Mouse (Mus musculus): ENCODE results near the gene Syt8.

The Syt8 gene

DNA sequence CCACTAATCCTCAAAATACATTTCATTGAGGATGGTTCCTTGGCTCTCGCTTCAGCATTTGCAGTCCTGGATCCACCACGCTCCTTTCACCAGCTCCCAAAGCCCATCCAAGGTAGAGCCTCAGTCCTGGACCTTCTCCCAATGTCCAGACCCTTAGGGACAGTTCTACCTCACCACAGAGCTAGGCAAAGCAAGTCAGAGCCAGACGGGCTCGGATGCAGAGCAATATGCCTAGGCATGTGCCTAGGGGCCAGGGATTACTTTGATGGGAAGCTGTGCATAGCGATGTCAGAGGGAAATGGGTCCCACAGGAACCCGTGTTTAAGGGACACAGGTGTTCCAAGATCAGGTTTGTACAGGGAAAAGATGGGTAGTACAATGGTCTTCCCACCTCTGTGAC lies 10.7 kb downstream of the Syt8 start:
- no peak for DNase-seq (ENCODE audit: low spot score)

DNA sequence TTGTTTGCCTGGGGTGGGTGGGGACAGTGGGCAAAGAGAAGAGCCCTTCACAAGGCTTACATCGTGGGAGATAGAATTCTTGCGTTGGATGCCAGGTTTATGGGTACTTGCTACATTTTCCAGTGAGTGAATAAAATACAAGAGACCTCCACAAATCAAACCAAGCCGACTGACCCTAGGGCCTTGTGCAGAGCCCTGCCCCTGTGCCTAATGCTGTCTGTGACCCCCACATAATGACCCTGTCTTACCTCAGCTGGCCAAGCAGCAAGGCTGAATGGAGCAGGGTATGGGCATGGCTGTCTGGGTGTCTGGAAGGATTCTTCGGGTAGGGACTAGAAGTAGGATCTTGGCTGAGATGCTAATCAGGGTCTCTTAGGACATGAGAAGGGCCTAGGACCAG lies 11.6 kb downstream of the Syt8 start:
- no peak for DNase-seq (ENCODE audit: low spot score)

DNA sequence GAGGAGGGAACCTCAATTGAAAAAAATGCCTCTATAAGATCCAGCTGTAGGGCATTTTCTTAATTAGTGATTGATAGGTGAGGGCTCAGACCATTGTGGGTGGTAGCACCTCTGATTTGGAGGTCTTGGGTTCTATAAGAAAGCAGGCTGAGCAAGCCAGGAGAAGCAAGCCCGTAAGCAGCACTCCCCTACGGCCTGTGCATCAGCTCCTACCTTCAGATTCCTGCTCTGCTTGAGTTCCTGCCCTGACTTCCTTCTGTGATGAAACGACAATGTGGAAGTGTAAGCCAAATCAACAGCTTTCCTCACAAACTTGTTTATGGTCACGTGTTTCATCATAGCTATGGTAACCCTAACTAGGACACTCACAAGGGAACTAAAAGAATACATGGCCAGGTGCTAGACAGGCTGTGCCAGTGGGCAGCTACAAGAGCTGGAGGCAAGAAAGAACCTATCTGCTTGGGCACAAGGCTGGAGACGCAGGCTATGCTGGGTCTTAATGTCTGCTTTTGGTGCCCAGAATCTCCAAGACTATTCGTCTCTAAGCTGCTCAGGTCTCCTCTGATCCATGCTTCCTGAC lies 14.5 kb downstream of the Syt8 start:
- DNase-seq (ENCODE audit: low spot score) = no peak

DNA sequence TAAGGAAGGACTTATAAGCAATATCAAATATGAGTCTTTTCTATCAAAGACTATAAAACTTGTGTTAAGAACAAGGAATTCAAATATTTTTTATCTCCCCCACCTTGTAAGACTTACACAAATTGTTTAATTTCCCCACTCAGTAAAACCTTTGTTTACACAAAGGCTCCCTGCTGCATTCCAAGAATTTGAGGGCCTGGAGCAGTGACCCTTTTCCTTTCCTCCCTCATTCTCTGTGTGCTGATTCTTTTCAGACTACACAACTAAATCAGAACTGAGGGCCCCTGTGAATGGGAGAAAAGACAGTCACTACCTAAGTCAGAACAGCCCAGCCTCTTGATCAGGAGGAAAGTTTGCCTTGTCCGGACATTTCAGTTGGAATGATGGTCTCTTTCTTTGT lies 20.1 kb downstream of the Syt8 start:
- DNase-seq (ENCODE audit: low spot score) = no peak

- DNase-seq (ENCODE audit: low spot score) = no peak
Measured at GRCm38 (mm10) chr7:142455251-142455650, 20.6 kb downstream of the Syt8 start.

GRCm38 (mm10) chr7:142456806-142457205 lies 22.2 kb downstream of the Syt8 start:
- no peak for DNase-seq (ENCODE audit: low spot score)

DNA sequence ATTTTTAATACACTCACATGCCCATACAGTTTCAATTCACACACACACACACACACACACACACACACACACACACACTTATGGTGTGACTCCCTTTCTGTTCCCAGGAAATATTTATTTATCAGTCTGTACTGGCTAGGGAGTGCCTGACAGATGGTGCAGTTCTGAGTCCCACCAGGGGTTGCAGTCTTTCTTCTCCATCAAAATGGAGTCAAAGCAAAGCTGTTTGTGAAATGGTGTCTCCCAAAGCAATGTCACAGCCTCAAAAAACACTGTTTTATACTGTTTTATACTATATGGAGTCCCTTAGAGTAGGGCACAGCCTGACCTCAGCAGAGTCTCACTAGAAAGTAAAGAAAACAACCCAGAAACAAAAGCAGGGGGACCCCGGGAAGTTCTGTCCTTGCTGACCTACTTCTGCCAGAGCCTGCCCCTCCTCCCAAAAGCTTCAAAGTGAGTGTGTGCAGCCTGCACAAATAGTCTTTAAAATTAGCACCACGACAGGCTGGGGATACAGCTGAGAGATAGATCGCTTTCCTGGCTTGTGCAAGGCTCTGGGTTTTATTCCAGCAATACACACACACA lies 22.7 kb downstream of the Syt8 start:
- no peak for DNase-seq (ENCODE audit: low spot score)

GRCm38 (mm10) chr7:142458026-142458425 lies 23.4 kb downstream of the Syt8 start:
- no peak for DNase-seq (ENCODE audit: low spot score)

DNA sequence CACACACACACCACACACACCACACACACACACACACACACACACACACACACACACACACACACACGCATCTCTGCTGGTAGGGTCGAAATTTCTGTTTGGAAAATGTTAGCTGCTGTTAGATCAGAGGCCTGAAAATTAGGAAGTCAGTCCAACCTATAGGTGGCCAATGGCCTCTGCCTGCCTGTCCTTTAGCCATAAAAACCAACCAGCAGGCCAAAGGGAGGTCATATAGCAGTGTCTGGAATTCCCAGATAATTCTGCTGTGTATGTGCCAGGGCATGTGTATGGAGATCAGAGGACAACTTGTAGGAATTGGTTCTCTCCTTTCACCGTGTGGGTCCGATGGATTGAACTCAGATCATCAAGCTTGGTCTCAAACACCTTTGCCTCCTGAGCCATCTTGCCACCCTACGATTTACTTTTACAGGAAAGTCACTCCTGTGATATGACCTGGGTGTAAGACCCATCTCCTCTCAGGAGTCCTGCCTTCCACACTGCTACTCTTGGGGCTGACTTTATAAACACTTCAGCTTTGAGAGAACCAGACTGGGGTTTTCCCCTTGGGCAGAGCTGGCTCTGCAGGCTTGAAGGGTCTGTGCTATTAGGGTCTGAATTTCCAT lies 24.1 kb downstream of the Syt8 start:
- DNase-seq (ENCODE audit: low spot score) = no peak

DNA sequence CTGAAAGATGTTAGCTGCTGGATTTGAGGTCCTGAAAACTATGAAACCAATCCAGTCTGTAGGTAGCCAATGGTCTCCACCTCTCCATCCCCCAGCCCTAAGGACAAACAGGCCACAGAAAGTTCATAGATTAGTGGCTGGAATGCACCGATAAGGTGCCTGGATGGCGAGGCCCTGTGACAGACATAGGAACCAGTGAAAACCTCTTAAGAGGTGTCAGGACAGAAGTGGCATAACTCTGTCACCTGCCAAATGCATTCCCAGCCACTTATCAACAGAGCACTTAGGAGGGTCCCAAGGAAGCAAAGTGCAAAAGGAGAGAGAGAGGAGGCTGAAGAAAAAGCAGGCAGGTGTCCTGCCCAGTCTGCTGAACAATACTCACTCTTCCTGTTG lies 24.6 kb downstream of the Syt8 start:
- no peak for DNase-seq (ENCODE audit: low spot score)

- no peak for DNase-seq (ENCODE audit: low spot score)
Measured at GRCm38 (mm10) chr7:142460636-142461077, 26.0 kb downstream of the Syt8 start, which contains the start of gene Lsp1. TSS of gene Lsp1 (plus strand) at chr7:142460809.

DNA sequence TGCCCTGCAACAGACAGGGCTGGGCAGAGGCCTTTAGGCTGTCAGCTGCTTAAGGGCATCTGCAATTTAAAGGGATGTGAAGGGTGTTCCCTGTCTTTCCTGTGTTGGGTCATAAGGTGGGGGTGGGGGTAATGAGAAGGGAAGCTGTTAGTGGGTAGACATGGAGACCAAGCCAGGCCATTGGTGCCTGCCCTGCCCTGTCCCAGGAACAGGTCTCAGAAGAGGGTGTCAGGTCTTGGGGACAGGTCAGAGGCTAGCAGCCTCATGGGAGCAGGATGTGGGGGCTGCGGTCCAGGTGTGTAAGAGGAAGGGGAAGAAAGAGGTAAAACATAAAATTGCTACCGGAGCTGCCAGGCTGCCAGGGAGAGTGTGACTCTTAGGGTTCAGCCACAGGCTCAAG lies 26.8 kb downstream of the Syt8 start:
- no peak for DNase-seq (ENCODE audit: low spot score)

GRCm38 (mm10) chr7:142462190-142462589 lies 27.5 kb downstream of the Syt8 start:
- no peak for DNase-seq (ENCODE audit: low spot score)

DNA sequence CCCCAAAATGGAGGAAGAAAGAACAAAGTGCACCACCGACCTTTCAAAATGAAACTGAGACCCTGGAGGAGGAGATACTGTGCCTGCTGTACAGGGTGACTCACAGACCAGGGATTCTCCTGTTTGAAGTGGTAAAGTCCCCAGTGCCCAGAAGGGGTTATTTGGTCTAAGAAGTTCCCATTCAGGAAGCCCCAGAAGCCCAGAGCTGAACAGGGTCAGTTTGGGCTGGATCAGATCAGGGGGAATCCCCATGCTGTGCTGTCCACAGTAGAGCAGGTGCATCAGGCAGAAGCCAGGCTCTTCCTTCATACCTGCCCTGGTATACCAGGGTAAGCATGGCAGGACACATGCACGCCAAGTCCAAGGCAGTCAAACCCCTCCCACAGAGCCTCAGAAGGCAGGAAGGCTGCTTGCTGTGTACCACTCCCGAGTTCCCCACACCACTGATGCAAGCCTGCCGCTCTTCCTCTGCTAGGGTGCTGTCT lies 28.0 kb downstream of the Syt8 start:
- no peak for DNase-seq (ENCODE audit: low spot score)

GRCm38 (mm10) chr7:142470171-142470691 lies 35.6 kb downstream of the Syt8 start:
- no peak for DNase-seq (ENCODE audit: low spot score)

GRCm38 (mm10) chr7:142470808-142471413 lies 36.3 kb downstream of the Syt8 start:
- DNase-seq (ENCODE audit: low spot score) = peak; percentile 75

DNA sequence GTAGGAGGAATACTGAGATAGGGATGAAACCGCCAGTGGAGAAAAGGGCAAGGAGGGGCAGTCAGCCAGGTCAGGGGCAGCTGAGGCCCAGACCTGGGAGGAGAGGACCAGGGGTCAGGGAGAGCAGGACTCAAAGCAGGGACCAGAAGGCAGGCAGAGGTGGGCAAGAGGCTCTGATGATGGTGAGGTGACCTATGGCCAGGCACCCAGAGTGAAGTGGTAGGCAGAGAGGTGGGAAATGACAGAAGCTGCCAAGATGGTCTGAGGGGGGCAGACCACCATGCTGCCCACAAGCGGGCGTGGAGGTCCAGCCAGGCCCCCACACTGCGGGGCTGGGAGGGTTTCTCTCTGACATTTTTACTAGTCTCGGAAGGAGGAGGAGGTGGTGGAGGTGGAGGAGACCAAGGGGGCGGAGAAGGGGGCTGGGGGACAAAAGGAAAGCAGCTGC lies 36.8 kb downstream of the Syt8 start:
- DNase-seq (ENCODE audit: low spot score) = no peak

GRCm38 (mm10) chr7:142471884-142472570 lies 37.4 kb downstream of the Syt8 start:
- no peak for DNase-seq (ENCODE audit: low spot score)

GRCm38 (mm10) chr7:142472936-142473335 lies 38.3 kb downstream of the Syt8 start:
- DNase-seq (ENCODE audit: low spot score) = no peak

DNA sequence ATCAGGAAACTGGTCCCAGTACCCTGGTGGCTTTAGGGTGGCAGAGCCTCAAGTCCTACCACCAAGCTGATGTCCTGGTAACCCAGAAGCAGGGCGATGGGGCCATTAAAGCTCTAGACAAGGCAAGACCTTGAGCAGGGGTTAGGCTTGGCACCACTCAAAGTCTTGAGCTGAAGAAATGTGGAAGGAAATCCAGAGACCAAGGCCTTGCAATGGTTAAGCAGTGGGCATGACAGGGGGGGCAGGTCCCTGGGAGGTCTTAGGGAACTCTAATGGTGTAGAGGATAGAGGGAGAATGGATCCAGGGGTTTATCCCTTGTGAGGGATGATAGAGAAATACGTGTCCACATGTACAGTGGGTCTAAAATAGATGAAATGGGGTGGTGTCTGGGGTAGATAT lies 38.8 kb downstream of the Syt8 start:
- no peak for DNase-seq (ENCODE audit: low spot score)

DNA sequence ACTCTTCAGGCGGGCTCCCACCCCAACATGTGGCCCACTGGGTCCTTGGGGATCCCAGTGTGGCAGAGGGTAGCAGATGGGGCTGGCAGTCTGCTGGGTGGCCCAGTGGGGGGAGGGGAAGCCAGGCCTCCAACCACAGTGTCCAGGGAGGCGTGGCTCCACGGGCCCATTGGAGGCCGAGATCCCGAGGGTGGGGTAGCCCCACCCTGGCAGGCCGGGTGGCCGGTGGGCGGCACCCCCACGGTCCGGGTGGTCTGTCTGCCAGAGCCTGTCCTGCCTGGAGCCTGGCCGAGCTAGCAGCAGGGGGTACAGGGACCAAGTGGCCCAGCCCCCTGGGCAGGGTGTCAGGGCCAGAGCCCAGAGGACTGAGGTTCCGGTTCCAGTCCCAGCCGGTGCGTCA lies 40.1 kb downstream of the Syt8 start:
- DNase-seq (ENCODE audit: low spot score) = peak; percentile 70

DNA sequence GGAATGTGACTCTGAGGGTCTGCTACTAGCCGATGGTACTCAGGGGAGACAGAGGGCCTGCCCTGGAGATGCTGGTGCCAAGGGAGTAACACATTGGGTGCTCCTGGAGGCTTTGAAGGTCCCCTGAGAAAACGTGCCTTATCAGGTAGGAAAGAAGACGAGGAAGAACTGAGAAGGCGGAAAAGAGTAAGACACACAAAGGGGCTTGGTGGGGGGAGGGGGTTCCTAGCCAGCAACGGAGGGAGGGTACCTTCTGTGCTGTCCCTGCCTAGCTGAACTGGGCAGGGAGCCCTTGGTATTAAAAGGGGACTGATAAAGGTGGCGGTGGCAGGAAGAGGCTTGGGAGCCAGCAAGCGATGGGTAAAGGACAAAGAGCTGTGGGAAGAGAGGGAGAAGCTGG lies 41.0 kb downstream of the Syt8 start:
- DNase-seq (ENCODE audit: low spot score) = no peak
